Mouse (Mus musculus) left cerebral cortex, adult 18-20 months (tissue): Measurements from ENCODE around the gene Stmn3. TPM values are rescaled to one million over a fixed set of nuclear protein-coding genes. Genes with fewer than 3 reads are reported as not detected.
A peak's percentile ranks its signal among the peaks of the same experiment; 100 is the strongest.

ENCODE experiments used
- DNase-seq, 2 experiments: peaks; one replicate each; pipeline ENCODE4 v3.0.0; 2021 to 2022; ENCODE audit warnings: low spot score in 2 of 2, mixed read lengths in 1 of 2
- long read RNA-seq, 2 experiments: library from polyadenylated mRNA; stranded (forward); transcript quantifications; one replicate each; pipeline ENCODE4 v2.0.0; 2021
- total RNA-seq, 2 experiments: library from RNA; stranded (reverse); gene quantifications; 2 replicates each; pipeline ENCODE4 v1.2.3; 2021

Gene Stmn3
- 100 to 1,000 TPM; 647 to 666 TPM for total RNA-seq
- long read RNA-seq, experiment 1, transcript Stmn3-201 (5 exons, 1,136 nt): major isoform, 817 of 845 reads
- long read RNA-seq, experiment 1, partial matches to known transcripts: 18 of 845 reads
- long read RNA-seq, experiment 1, other reads (novel, unspliced or antisense): 10 of 845 reads
- long read RNA-seq, experiment 2, transcript Stmn3-201 (5 exons, 1,136 nt): major isoform, 697 of 719 reads
- long read RNA-seq, experiment 2, partial matches to known transcripts: 12 of 719 reads
- long read RNA-seq, experiment 2, other reads (novel, unspliced or antisense): 10 of 719 reads

GRCm38 (mm10) chr2:181314080-181314810 is at the start of gene Stmn3:
Stmn3 (minus strand) TSS chr2:181314500.
- DNase-seq: peak; percentile 78 to 84

- no peak for DNase-seq
These were observed 49.6 kb upstream of the Stmn3 start for GRCm38 (mm10) chr2:181363946-181364345.

GRCm38 (mm10) chr2:181356780-181357179 is 42.5 kb upstream of the Stmn3 start:
- DNase-seq: no peak

GRCm38 (mm10) chr2:181342766-181343165 is 28.5 kb upstream of the Stmn3 start:
- DNase-seq: no peak

- DNase-seq: no peak
These were observed 26.1 kb upstream of the Stmn3 start for GRCm38 (mm10) chr2:181340426-181340825.

- DNase-seq: peak; percentile 78 to 79
These were observed 19.7 kb upstream of the Stmn3 start for GRCm38 (mm10) chr2:181334023-181334422.

- DNase-seq: no peak
These were observed 18.2 kb upstream of the Stmn3 start for GRCm38 (mm10) chr2:181332542-181332941.

GRCm38 (mm10) chr2:181326098-181326497 is 11.8 kb upstream of the Stmn3 start:
- DNase-seq: no peak

- no peak for DNase-seq
These were observed 7.8 kb upstream of the Stmn3 start for GRCm38 (mm10) chr2:181322136-181322535.

- no peak for DNase-seq
These were observed 5.8 kb upstream of the Stmn3 start for GRCm38 (mm10) chr2:181320103-181320499.

- peak; percentile 79 to 86 for DNase-seq
These were observed 5.2 kb upstream of the Stmn3 start, which contains the start of gene Rtel1 for GRCm38 (mm10) chr2:181319248-181320102. Rtel1 (plus strand) TSS chr2:181319739.

GRCm38 (mm10) chr2:181313344-181314079 is 788 bp downstream of the Stmn3 start:
- DNase-seq: peak; percentile 25 to 46

- DNase-seq: no peak
These were observed 1.3 kb downstream of the Stmn3 start for GRCm38 (mm10) chr2:181313006-181313343.

GRCm38 (mm10) chr2:181312435-181312834 is 1.9 kb downstream of the Stmn3 start:
- no peak for DNase-seq

- peak; percentile 68 for DNase-seq
These were observed 7.0 kb downstream of the Stmn3 start for GRCm38 (mm10) chr2:181307144-181307804.

- DNase-seq: no peak
These were observed 9.4 kb downstream of the Stmn3 start for GRCm38 (mm10) chr2:181304944-181305343.

- no peak for DNase-seq
These were observed 12.3 kb downstream of the Stmn3 start for GRCm38 (mm10) chr2:181302041-181302440.

GRCm38 (mm10) chr2:181290937-181291336 is 23.4 kb downstream of the Stmn3 start:
- no peak for DNase-seq

GRCm38 (mm10) chr2:181288691-181289090 is 25.6 kb downstream of the Stmn3 start:
- no peak for DNase-seq

- DNase-seq: peak; percentile 89 to 93
These were observed 26.3 kb downstream of the Stmn3 start, which contains the start of gene Gmeb2 for GRCm38 (mm10) chr2:181287958-181288350. Gmeb2 (minus strand) TSS chr2:181288035.
